Mouse (Mus musculus): ENCODE measurements around the gene Adh4.
"Not testable (repeated sequence)": the region's sequence is repeated elsewhere in the genome, so short reads cannot be mapped to it uniquely, and the experiment has no call there.

Gene Adh4

GRCm38 (mm10) chr3:138442612-138443464 is 27.6 kb downstream of the Adh4 start, which contains the start of gene Adh5:
Gene Adh5, plus strand, starts transcription at chr3:138443093.
- in situ Hi-C loops (cut with MboI, MseI), result loop anchor here (25.0 kb wide), 1 partner anchor 456 kb away; the partner anchor contains the start of gene Dapp1

GRCm38 (mm10) chr3:138443465-138443771 is 28.2 kb downstream of the Adh4 start:
- in situ Hi-C loops (cut with MboI, MseI), result loop anchor here (25.0 kb wide), 1 partner anchor 456 kb away; the partner anchor contains the start of gene Dapp1

DNA sequence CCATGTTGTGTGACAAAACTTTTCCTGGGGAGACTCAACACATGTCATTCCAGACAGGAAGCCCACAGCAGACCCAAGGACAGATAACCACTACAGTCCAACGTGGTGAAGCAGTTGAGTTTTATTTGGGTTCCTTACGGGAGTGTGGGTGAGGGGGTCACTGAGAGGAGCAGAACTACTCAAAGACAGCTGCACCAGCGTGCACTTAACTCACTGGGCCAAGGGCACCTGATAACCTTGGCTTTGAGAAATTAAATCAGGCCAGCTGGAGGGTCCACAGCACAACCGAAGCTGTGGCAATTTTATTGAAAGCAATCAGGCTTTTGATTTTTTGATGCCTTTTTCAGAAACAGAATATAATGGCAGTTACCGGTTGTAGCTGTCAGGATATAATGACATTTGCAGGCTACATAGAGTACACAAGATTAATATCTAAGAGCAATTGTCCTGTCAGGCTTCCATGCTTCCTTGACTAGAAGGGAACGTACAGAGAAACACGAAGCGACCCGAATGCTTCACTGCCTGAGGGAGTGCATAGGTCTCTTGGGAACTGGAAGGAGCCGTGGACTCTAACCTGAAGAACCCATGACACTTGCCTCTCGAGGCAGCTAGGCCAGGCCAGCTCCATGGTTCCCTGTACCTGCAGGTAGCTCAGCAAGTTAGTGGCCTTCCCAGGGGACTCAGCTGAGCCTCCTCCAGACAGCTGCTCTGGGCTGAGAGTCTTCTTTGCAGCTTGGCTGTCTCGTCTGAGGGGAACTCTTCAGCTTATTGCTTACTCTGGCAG is 33.0 kb downstream of the Adh4 start:
- in situ Hi-C loops (cut with MboI, MseI), result loop anchor here (25.0 kb wide), 1 partner anchor 461 kb away; the partner anchor contains the start of gene Dapp1

- in situ Hi-C loops (cut with MboI, MseI), result no loop called here
Observed at GRCm38 (mm10) chr3:138452169-138452568, 36.9 kb downstream of the Adh4 start.

DNA sequence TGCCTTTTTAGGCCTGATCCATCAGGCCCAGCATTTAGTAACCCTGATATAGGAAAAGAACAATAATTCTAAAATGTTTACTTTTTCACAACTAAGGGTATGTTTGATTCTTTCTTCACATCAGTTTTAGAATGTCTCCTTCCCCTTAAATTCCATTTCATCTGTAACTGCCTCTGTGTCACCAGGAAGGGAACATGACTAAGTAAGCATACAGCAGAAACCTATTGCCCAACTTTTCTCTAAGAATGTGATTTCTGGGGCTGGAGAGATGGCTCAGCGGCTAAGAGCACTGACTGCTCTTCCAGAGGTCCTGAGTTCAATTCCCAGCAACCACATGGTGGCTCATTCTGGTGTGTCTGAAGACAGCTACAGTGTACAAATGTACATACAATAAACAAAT is 39.0 kb downstream of the Adh4 start:
- in situ Hi-C loops (cut with MboI, MseI), result no loop called here

DNA sequence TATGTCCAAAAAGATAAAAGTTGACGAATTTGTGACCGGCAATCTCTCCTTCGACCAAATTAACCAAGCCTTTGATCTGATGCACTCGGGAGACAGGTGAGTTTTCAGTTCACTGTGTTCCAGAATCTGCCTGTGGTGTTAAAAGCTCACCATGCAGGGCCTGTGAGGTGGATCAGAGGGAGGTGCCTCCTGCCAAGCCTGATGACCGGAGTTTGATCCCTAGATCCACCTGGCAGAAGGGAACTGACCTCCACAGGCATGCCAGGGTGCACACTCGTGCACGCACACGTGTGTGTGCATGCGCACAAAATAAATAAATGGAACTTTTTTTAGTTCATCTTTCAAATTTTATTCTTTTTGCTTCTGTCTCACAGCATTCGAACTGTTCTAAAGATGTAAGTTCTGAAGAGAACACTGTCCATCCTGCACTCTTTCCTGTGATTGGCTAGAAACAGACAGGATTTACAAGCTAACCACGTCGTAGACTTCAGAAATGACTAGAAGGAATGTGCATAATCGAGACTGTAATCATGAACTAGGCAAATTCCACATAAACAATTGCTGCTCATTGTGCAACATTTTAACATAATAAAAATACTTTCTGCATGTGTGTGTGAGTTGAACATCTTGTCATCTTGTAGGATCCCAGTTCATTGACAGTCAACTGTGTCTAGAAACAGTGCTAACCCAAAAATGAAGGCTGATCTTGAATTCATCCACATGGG is 39.6 kb downstream of the Adh4 start:
- in situ Hi-C loops (cut with MboI, MseI), result no loop called here

- in situ Hi-C loops (cut with MboI, MseI), result no loop called here
Observed at GRCm38 (mm10) chr3:138458441-138458840, 43.2 kb downstream of the Adh4 start.

DNA sequence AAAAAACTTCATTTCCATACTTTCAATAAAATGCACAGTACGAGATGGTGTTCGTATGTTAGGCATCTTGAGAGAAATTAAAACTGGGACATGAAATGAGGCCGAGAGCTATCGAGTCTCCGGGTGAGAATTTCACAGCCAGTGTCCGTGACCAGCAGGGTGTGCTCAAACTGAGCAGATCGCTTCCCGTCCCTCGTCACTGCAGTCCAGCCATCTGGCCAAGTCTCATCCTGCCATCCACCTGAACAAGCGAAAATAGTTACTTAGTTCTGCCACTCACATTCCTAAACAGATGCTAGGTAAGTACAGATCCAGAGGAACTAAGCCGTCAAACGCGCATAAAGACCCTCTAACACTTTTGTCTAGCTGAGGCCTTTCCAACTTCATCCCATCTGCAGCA is 45.0 kb downstream of the Adh4 start:
- in situ Hi-C loops (cut with MboI, MseI), result no loop called here

DNA sequence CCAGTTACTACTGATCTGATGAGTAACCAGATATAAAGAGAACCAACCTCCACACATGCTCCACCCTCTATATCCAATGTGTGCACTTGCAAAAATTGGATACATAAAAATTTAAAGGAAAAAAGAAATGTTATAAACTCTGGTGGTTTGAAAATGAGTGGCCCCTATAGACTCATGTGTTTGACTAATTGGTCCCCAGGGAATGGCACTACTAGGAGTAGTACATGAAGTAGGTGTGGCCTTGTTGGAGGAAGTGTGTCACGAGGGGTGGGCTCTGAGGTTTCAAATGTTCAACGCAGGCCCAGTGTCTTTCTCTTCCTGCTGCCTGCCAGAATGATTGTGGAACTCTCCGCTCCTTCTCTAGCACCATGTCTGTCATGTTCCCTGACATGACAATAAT is 46.6 kb downstream of the Adh4 start:
- in situ Hi-C loops (cut with MboI, MseI), result no loop called here

DNA sequence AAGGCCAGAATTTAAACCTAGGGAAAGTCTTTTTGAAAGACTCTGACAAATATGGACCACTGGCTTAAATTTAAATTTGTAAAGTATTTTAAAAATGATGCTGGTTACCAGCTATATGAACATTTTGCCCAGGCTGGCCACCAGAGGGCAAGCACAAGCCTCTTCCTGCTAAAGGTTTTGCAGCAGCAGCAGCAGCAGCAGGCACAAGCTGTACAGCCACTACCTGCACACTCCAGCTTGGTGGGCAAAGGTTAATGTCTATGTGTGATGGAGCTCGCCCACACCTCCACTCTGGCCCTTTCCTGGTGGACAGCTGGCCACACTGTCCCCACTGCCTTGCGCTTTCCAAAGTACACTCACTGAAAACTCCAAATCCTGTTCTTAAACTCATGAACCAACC is 47.9 kb downstream of the Adh4 start:
- in situ Hi-C loops (cut with MboI, MseI), result no loop called here

DNA sequence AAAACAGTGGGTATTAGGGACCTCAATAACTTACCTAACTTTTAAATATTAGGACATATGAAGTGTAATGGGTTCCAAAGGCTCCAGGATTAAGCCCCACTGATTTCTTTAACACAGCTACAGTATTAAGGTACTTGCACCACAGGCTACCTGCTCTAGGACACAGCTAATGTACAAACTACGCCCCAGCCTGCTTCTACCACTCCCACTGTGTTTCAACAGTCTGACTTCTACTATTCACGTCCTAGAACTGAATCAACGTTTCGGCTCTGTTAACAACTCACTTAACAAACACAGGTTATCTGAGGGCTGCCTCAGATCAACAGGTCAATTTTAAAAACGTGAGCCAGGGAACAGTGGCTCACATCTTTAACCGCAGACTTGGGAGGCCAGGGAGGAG is 48.5 kb downstream of the Adh4 start:
- in situ Hi-C loops (cut with MboI, MseI), result no loop called here

DNA sequence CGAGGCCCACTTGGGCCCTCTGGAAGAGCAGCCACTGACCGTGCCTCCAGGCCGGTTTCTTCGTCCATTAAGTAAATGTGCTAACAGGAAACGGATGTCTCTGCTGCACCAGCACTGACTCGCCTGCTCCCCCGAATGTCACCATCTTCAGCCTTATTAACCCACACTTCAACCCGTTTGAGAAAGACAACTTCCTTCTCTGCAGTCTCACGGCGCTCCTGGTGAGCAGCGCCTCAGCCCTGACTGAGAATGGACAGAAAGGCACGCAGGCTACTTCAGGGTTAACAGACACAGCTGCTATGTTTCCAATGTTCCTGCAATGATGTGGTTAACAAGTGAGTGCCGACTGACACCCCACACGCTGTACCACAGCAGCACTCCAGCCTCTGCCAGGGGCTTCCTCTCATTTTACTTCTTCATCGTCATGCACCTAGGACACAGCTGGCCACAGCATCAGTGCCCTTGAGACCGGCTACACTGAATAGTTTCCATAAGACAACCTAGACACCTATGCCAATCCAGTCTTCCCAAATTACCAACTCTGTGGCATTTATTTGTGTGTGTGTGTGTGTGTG is 49.4 kb downstream of the Adh4 start:
- in situ Hi-C loops (cut with MboI, MseI), result no loop called here

GRCm38 (mm10) chr3:138466656-138467055 is 51.4 kb downstream of the Adh4 start:
- in situ Hi-C loops (cut with MboI, MseI), result not testable (repeated sequence)

- in situ Hi-C loops (cut with MboI, MseI), result no loop called here
Observed at GRCm38 (mm10) chr3:138471066-138471465, 55.8 kb downstream of the Adh4 start.

- in situ Hi-C loops (cut with MboI, MseI), result no loop called here
Observed at GRCm38 (mm10) chr3:138479489-138479888, 64.2 kb downstream of the Adh4 start.
